ENCODE assay signal across 11 mouse cellular contexts in genomic region chr7:70342771-70343170, GRCm38 (mm10). TPM values are rescaled to one million over a fixed set of nuclear protein-coding genes. Genes with fewer than 3 reads are reported as not detected.
DNase-seq lines count a peak whose midpoint lies in the region; ATAC-seq lines count a peak whose summit lies in the region.
"Had no signal": no experiment of that assay in that cellular context is flagged by ENCODE, and none has a peak within 500 bp of the region (broad histone marks: within the 10 kb centered on the region; RNA-seq: fewer than 3 reads in every experiment).

No protein-coding gene starts in this region.

- no peak for ATAC-seq in kidney, embryonic 16.5 days (ENCODE audit: low FRiP score, low TSS enrichment)
- ATAC-seq in forebrain, embryonic 15.5 days (replicated peaks): no peak
- no peak for ATAC-seq in midbrain, embryonic 15.5 days (replicated peaks)
- ATAC-seq: CD4-positive, CD25-positive, alpha-beta regulatory T cell, adult 4 months; liver, embryonic 12.5 days had no signal

- peaks cover 59% of the 10 kb centered on the region for H3K4me1 ChIP-seq in kidney, embryonic 16.5 days (ENCODE audit: insufficient read depth, low read length)
- H3K4me1 ChIP-seq in forebrain, embryonic 15.5 days: peaks cover 12% of the 10 kb centered on the region
- peaks cover 25% of the 10 kb centered on the region for H3K4me1 ChIP-seq in midbrain, embryonic 15.5 days
- H3K4me1 ChIP-seq: liver, embryonic 12.5 days had no signal

- peaks cover 6% of the 10 kb centered on the region; the same call in 1 of the 2 replicates for H3K36me3 ChIP-seq in kidney, embryonic 16.5 days (ENCODE audit: insufficient read depth, low read length)
- H3K36me3 ChIP-seq in forebrain, embryonic 15.5 days: no peaks in the 10 kb centered on the region
- H3K36me3 ChIP-seq in midbrain, embryonic 15.5 days (replicated peaks): no peaks in the 10 kb centered on the region
- H3K36me3 ChIP-seq: liver, embryonic 12.5 days had no signal

- peak overlapping the region; percentile 46 for H3K27ac ChIP-seq in kidney, embryonic 16.5 days (ENCODE audit: low read length)
- peak overlapping the region; percentile 55 for H3K27ac ChIP-seq in forebrain, embryonic 15.5 days (replicated peaks)
- peak overlapping the region; percentile 72 for H3K27ac ChIP-seq in midbrain, embryonic 15.5 days
- H3K27ac ChIP-seq: liver, embryonic 12.5 days had no signal

- no peak overlapping the region for H3K9ac ChIP-seq in kidney, embryonic 16.5 days (replicated peaks; ENCODE audit: low read length)
- no peak overlapping the region for H3K9ac ChIP-seq in forebrain, embryonic 15.5 days (replicated peaks)
- H3K9ac ChIP-seq in midbrain, embryonic 15.5 days: no peak overlapping the region
- H3K9ac ChIP-seq: liver, embryonic 12.5 days had no signal

- H3K4me3 ChIP-seq in kidney, embryonic 16.5 days (ENCODE audit: low read length): no peak overlapping the region
- no peak overlapping the region for H3K4me3 ChIP-seq in forebrain, embryonic 15.5 days
- no peak overlapping the region for H3K4me3 ChIP-seq in midbrain, embryonic 15.5 days
- H3K4me3 ChIP-seq: liver, embryonic 12.5 days had no signal

- no peak overlapping the region for H3K4me2 ChIP-seq in kidney, embryonic 16.5 days (replicated peaks; ENCODE audit: low read depth, low read length)
- no peak overlapping the region for H3K4me2 ChIP-seq in forebrain, embryonic 15.5 days (replicated peaks)
- H3K4me2 ChIP-seq in midbrain, embryonic 15.5 days: peak overlapping the region; percentile 13; the same call in 1 of the 2 replicates
- H3K4me2 ChIP-seq: liver, embryonic 12.5 days had no signal

- no peak for DNase-seq in kidney, adult 18-20 months
- peak; percentile 29 for DNase-seq in embryo, embryonic 11 days
- no peak for DNase-seq in thymus, postnatal 4 days
- DNase-seq in urinary bladder, adult 18-20 months (ENCODE audit: low spot score in 2 of 2): no peak
- DNase-seq: lung, postnatal 36 days; right cerebral cortex, postnatal 14 days had no signal

- H3K9me3 ChIP-seq in kidney, embryonic 16.5 days (ENCODE audit: low read length): no peaks in the 10 kb centered on the region
- no peaks in the 10 kb centered on the region for H3K9me3 ChIP-seq in forebrain, embryonic 15.5 days
- no peaks in the 10 kb centered on the region for H3K9me3 ChIP-seq in midbrain, embryonic 15.5 days
- H3K9me3 ChIP-seq: liver, embryonic 12.5 days had no signal

- H3K27me3 ChIP-seq in kidney, embryonic 16.5 days (ENCODE audit: insufficient read depth, low read length): peaks cover 3% of the 10 kb centered on the region; the same call in 1 of the 2 replicates
- H3K27me3 ChIP-seq in forebrain, embryonic 15.5 days: peaks cover 93% of the 10 kb centered on the region
- peaks cover 83% of the 10 kb centered on the region for H3K27me3 ChIP-seq in midbrain, embryonic 15.5 days (replicated peaks)

- 19% methylated on average over 8 of the region's 8 CpGs for WGBS in kidney, embryonic 16.5 days
- 15% methylated on average over 8 of the region's 8 CpGs for WGBS in forebrain, embryonic 15.5 days
- 6% methylated on average over 8 of the region's 8 CpGs for WGBS in midbrain, embryonic 15.5 days

RNA-seq across cellular contexts. Expression of gene Nr2f2, which starts 23.8 kb away (rescaled TPM):
- polyA plus RNA-seq in kidney, embryonic 16.5 days (2015; fragmentation: Nextera tagmentation; extraction: Ambion mirVana): 165 and 186 TPM in 2 replicates
- 76.2 and 95.0 TPM in 2 replicates for polyA plus RNA-seq in forebrain, embryonic 15.5 days (2015; fragmentation: Nextera tagmentation; extraction: Ambion mirVana)
- 84.8 and 98.4 TPM in 2 replicates for polyA plus RNA-seq in midbrain, embryonic 15.5 days (2015; fragmentation: Nextera tagmentation; extraction: Ambion mirVana)
- polyA plus RNA-seq: CD4-positive, CD25-positive, alpha-beta regulatory T cell, adult 4 months had no signal
